Mouse (Mus musculus) erythroblast, embryonic 14.5 days (primary cell): ENCODE data around the gene Itgb6.

Experiments used
- GATA1 ChIP-seq: IDR thresholded peaks from 2 replicates; pipeline ENCODE4 v1.6.1; 2012; ENCODE audit warnings: low read length, inconsistent platforms, mixed read lengths
- TAL1 ChIP-seq: IDR thresholded peaks from 3 replicates; pipeline ENCODE4 v1.6.1; 2012; ENCODE audit warnings: low read length, inconsistent platforms, mixed read lengths

DNA sequence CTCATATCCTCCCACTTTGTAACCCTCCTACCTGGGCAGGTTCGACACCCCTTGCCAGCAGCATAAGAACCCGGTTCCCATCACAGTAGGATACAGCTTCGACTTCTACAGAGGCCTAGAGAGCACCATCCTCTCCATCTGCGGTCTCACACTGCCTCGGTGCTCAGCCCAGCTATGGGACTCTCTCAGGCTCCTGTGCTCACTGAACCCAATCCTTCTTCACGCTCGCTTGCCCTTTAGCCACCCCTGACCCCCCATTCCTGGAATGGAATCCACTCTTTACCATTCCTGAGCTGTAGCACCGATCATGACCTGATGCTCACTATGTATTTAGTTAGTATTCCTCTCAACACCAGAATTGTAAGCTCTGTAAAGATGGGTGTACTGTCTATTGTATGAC lies 17.0 kb downstream of the Itgb6 start:
- TF ChIP-seq TAL1 (no peak), GATA1 (no peak)
